Mouse (Mus musculus): Measurements from ENCODE around the gene Irf2.

Irf2 gene

GRCm38 (mm10) chr8:46844371-46844973 lies 104.9 kb downstream of the Irf2 start:
- DNase-seq (ENCODE audit: low spot score), result no peak

GRCm38 (mm10) chr8:46844974-46845774 lies 105.6 kb downstream of the Irf2 start:
- no peak for DNase-seq (ENCODE audit: low spot score)

GRCm38 (mm10) chr8:46845891-46846290 lies 106.4 kb downstream of the Irf2 start:
- no peak for DNase-seq (ENCODE audit: low spot score)

- DNase-seq (ENCODE audit: low spot score), result no peak
Measured at GRCm38 (mm10) chr8:46846893-46847292, 107.4 kb downstream of the Irf2 start.

- no peak for DNase-seq (ENCODE audit: low spot score)
Measured at GRCm38 (mm10) chr8:46848011-46848641, 108.6 kb downstream of the Irf2 start.

- DNase-seq (ENCODE audit: low spot score), result no peak
Measured at GRCm38 (mm10) chr8:46848931-46849330, 109.4 kb downstream of the Irf2 start.

GRCm38 (mm10) chr8:46849458-46849857 lies 109.9 kb downstream of the Irf2 start:
- no peak for DNase-seq (ENCODE audit: low spot score)

- no peak for DNase-seq (ENCODE audit: low spot score)
Measured at GRCm38 (mm10) chr8:46850258-46850897, 110.8 kb downstream of the Irf2 start.

- DNase-seq (ENCODE audit: low spot score), result no peak
Measured at GRCm38 (mm10) chr8:46851560-46851959, 112.0 kb downstream of the Irf2 start.

GRCm38 (mm10) chr8:46852377-46852776 lies 112.8 kb downstream of the Irf2 start:
- DNase-seq (ENCODE audit: low spot score), result no peak

- DNase-seq (ENCODE audit: low spot score), result no peak
Measured at GRCm38 (mm10) chr8:46859164-46859846, 119.8 kb downstream of the Irf2 start.

GRCm38 (mm10) chr8:46859847-46860167 lies 120.3 kb downstream of the Irf2 start:
- no peak for DNase-seq (ENCODE audit: low spot score)

GRCm38 (mm10) chr8:46862508-46862907 lies 123.0 kb downstream of the Irf2 start:
- no peak for DNase-seq (ENCODE audit: low spot score)

- DNase-seq (ENCODE audit: low spot score), result no peak
Measured at GRCm38 (mm10) chr8:46865428-46865827, 125.9 kb downstream of the Irf2 start.

- no peak for DNase-seq (ENCODE audit: low spot score)
Measured at GRCm38 (mm10) chr8:46867440-46867839, 127.9 kb downstream of the Irf2 start.

- no peak for DNase-seq (ENCODE audit: low spot score)
Measured at GRCm38 (mm10) chr8:46868346-46869065, 129.0 kb downstream of the Irf2 start.

- no peak for DNase-seq (ENCODE audit: low spot score)
Measured at GRCm38 (mm10) chr8:46869521-46869925, 130.0 kb downstream of the Irf2 start.

- no peak for DNase-seq (ENCODE audit: low spot score)
Measured at GRCm38 (mm10) chr8:46871086-46871485, 131.6 kb downstream of the Irf2 start.

- DNase-seq (ENCODE audit: low spot score), result no peak
Measured at GRCm38 (mm10) chr8:46875615-46876293, 136.2 kb downstream of the Irf2 start.

GRCm38 (mm10) chr8:46881348-46881747 lies 141.8 kb downstream of the Irf2 start:
- DNase-seq (ENCODE audit: low spot score), result no peak
